Mouse (Mus musculus): Measurements from ENCODE around the gene Rnf217. TPM values are rescaled to one million over a fixed set of nuclear protein-coding genes. Genes with fewer than 3 reads are reported as not detected.

The Rnf217 gene
- polyA plus RNA-seq, 1 experiment = 0.42 TPM

DNA sequence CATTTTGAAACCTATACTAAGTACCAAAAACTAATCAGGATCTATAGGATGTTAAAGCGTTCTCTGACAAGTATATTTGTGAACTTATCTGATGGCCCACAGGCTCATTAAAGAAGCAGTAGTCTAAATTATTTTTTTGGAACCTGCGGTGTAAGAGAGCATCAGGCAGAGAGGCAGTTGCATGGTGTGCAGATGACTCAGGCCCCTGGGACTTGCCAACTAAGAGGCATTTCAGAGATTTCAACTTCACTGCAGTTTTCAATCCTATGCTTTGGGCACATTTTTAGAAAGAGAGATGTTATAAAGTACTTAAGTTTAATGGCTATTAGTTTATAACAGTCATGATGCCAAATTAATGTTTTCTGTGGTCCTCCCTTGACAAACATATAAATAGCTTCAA lies 73.9 kb downstream of the Rnf217 start:
- no peak for DNase-seq
- WGBS = 96% methylated on average over 2 of the region's 2 CpGs
- Histone ChIP-seq H3K27ac (ENCODE audit: control insufficient read depth, insufficient read depth, low read length) (no peak overlapping the region), H3K36me3 (ENCODE audit: control insufficient read depth, insufficient read depth, low read length) (no peaks in the 10 kb centered on the region), H3K27me3 (ENCODE audit: control insufficient read depth, insufficient read depth, low read length) (no peaks in the 10 kb centered on the region), H3K4me1 (replicated peaks; ENCODE audit: control insufficient read depth, insufficient read depth, low read length) (no peaks in the 10 kb centered on the region), H3K4me3 (ENCODE audit: control insufficient read depth, insufficient read depth, low read length) (no peak overlapping the region)
- TF ChIP-seq POLR2A (IDR thresholded peaks at IDR 0.05; ENCODE audit: control insufficient read depth, extremely low read depth, insufficient read depth, low read length, poor library complexity) (no peak), CTCF (IDR thresholded peaks at IDR 0.05; ENCODE audit: borderline replicate concordance, control insufficient read depth, extremely low read depth, insufficient read depth, low read length, poor library complexity) (no peak)

DNA sequence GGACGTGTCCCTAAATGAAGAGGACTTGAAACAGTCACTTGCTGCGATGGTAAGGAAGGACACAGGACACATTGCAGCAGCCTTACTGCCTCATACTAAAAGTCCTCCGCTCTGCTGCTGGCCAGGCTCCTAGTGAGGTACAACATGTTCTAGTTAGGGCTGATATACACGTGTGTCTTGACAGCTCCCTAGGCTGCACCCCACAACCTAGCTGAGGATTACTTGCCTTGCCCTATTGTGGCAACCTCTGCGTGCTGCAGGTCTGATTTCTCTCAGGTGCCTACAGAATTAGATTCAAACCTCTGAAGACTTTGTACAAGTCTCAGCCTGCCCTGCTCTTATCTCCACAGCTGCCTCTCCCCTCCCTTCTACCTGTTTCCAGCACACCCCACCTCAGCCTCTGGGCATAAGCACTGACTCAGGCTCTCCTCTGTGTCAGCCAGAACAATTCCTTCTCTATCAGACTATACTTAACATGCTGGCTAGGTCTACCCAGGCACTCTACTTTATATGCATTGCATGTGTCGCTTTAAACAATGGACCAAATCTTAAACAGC lies 75.6 kb downstream of the Rnf217 start:
- 96% methylated on average over 6 of the region's 6 CpGs for WGBS
- no peak overlapping the region for H3K4me3 ChIP-seq (ENCODE audit: control insufficient read depth, insufficient read depth, low read length)
- H3K27ac ChIP-seq (ENCODE audit: control insufficient read depth, insufficient read depth, low read length) = no peak overlapping the region
- DNase-seq = no peak
- H3K4me1 ChIP-seq (replicated peaks; ENCODE audit: control insufficient read depth, insufficient read depth, low read length) = no peaks in the 10 kb centered on the region
- no peaks in the 10 kb centered on the region for H3K27me3 ChIP-seq (ENCODE audit: control insufficient read depth, insufficient read depth, low read length)
- no peaks in the 10 kb centered on the region for H3K36me3 ChIP-seq (ENCODE audit: control insufficient read depth, insufficient read depth, low read length)
- TF ChIP-seq POLR2A (IDR thresholded peaks at IDR 0.05; ENCODE audit: control insufficient read depth, extremely low read depth, insufficient read depth, low read length, poor library complexity) = no peak
- no peak for TF ChIP-seq CTCF (IDR thresholded peaks at IDR 0.05; ENCODE audit: borderline replicate concordance, control insufficient read depth, extremely low read depth, insufficient read depth, low read length, poor library complexity)

DNA sequence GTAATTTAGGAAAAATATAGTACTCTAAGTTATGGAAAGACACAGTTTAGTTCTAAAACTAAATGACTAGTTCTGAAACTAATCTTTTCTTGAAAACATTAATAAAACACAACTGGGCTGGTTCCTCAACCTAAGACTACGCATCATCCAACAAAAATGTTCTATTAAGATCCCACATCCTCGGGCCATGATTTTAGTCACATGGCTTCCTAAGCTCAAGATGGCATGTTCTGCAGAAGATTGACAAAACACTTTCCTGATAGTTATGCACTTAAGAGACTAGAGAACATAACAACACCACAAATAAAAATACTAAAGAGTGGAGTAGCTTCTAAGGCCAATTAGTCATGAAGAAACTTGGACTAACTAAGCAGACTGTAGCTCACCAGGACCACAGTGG lies 76.2 kb downstream of the Rnf217 start:
- Histone ChIP-seq H3K36me3 (ENCODE audit: control insufficient read depth, insufficient read depth, low read length) (no peaks in the 10 kb centered on the region), H3K27me3 (ENCODE audit: control insufficient read depth, insufficient read depth, low read length) (no peaks in the 10 kb centered on the region), H3K27ac (ENCODE audit: control insufficient read depth, insufficient read depth, low read length) (no peak overlapping the region), H3K4me1 (replicated peaks; ENCODE audit: control insufficient read depth, insufficient read depth, low read length) (no peaks in the 10 kb centered on the region), H3K4me3 (ENCODE audit: control insufficient read depth, insufficient read depth, low read length) (no peak overlapping the region)
- TF ChIP-seq POLR2A (IDR thresholded peaks at IDR 0.05; ENCODE audit: control insufficient read depth, extremely low read depth, insufficient read depth, low read length, poor library complexity) (no peak), CTCF (IDR thresholded peaks at IDR 0.05; ENCODE audit: borderline replicate concordance, control insufficient read depth, extremely low read depth, insufficient read depth, low read length, poor library complexity) (no peak)
- DNase-seq = no peak
- WGBS = 94% methylated on average over 2 of the region's 2 CpGs

DNA sequence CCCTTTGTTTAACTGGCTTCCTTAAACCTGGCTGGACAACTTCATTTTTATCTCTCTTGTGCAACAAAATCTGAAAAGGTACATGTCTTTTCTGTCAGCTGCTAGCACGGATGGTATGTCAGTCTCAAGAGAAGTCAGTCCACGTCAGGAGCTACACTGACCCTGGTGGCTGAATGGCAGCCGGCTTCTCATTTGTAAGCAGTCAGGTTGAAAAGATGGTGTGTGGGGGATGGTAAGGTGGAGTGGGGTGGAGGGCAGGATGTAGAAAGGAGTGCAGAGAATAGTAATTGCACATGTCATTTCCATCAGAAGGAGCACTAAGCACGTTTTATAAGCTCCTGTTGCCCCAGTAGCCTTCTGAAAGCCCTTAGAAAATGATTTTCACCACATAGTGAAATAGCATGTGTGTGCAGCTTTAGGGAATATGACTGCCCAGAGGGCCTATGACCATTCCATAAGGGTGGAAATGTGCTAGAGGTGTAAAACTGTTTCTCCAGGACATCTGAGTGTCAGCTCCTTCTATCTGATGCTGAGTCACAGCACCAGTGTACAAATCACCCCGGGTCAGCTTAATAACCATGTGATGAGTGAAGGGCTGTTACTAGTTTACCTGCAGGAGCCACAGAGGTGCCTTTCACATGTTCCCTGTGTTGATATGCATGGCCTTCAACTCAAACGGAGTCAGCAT lies 80.5 kb downstream of the Rnf217 start:
- Histone ChIP-seq H3K4me1 (replicated peaks; ENCODE audit: control insufficient read depth, insufficient read depth, low read length) (no peaks in the 10 kb centered on the region), H3K36me3 (ENCODE audit: control insufficient read depth, insufficient read depth, low read length) (no peaks in the 10 kb centered on the region), H3K27me3 (ENCODE audit: control insufficient read depth, insufficient read depth, low read length) (no peaks in the 10 kb centered on the region), H3K27ac (ENCODE audit: control insufficient read depth, insufficient read depth, low read length) (no peak overlapping the region), H3K4me3 (ENCODE audit: control insufficient read depth, insufficient read depth, low read length) (no peak overlapping the region)
- WGBS = 85% methylated on average over 6 of the region's 6 CpGs
- DNase-seq = no peak
- TF ChIP-seq CTCF (IDR thresholded peaks at IDR 0.05; ENCODE audit: borderline replicate concordance, control insufficient read depth, extremely low read depth, insufficient read depth, low read length, poor library complexity) = no peak
- TF ChIP-seq POLR2A (IDR thresholded peaks at IDR 0.05; ENCODE audit: control insufficient read depth, extremely low read depth, insufficient read depth, low read length, poor library complexity) = no peak

DNA sequence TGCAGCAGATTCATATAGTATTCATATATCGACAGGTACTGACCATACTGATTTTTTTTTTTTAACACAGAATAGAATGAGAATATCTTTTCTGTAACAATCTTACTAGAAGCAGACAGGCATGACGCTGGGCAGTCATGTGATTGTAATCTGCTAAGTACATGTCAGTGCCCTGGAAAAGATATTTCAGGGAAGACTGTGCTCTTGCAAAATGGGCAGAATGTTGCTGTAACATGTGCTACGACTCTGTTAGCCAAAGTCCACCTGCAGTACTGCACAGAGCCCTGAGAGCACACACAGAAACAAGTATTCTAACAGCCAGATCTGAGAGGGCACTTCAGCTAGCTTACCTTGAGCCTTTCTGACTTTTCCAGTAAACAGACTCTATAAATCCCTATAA lies 83.3 kb downstream of the Rnf217 start:
- no peak overlapping the region for H3K27ac ChIP-seq (ENCODE audit: control insufficient read depth, insufficient read depth, low read length)
- no peaks in the 10 kb centered on the region for H3K36me3 ChIP-seq (ENCODE audit: control insufficient read depth, insufficient read depth, low read length)
- no peaks in the 10 kb centered on the region for H3K27me3 ChIP-seq (ENCODE audit: control insufficient read depth, insufficient read depth, low read length)
- H3K4me3 ChIP-seq (ENCODE audit: control insufficient read depth, insufficient read depth, low read length) = no peak overlapping the region
- no peak for DNase-seq
- no peaks in the 10 kb centered on the region for H3K4me1 ChIP-seq (replicated peaks; ENCODE audit: control insufficient read depth, insufficient read depth, low read length)
- 90% methylated on average over 3 of the region's 3 CpGs for WGBS
- TF ChIP-seq CTCF (IDR thresholded peaks at IDR 0.05; ENCODE audit: borderline replicate concordance, control insufficient read depth, extremely low read depth, insufficient read depth, low read length, poor library complexity) (no peak), POLR2A (IDR thresholded peaks at IDR 0.05; ENCODE audit: control insufficient read depth, extremely low read depth, insufficient read depth, low read length, poor library complexity) (no peak)

DNA sequence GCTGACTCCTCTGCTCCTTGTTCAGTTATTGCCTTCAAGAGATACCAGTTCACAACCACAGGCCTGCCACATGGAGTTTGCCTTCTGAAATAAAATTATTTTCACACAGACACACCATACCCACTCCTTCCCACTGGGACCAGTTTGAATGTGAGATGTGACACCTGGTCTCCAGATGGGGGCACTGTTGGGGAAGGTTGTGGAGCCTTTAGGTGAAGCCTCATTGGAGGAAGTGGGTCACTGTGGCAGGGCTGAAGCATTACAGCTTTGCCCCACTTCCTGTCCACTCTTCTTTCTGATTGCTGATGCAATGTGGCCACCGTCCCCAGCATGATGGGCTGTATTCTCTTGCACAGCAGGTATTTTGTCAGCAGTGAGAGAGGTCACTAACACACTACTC lies 89.6 kb downstream of the Rnf217 start:
- Histone ChIP-seq H3K4me1 (replicated peaks; ENCODE audit: control insufficient read depth, insufficient read depth, low read length) (no peaks in the 10 kb centered on the region), H3K36me3 (ENCODE audit: control insufficient read depth, insufficient read depth, low read length) (no peaks in the 10 kb centered on the region), H3K27me3 (ENCODE audit: control insufficient read depth, insufficient read depth, low read length) (no peaks in the 10 kb centered on the region), H3K27ac (ENCODE audit: control insufficient read depth, insufficient read depth, low read length) (no peak overlapping the region), H3K4me3 (ENCODE audit: control insufficient read depth, insufficient read depth, low read length) (no peak overlapping the region)
- WGBS = 76% methylated on average over 1 of the region's 1 CpGs
- TF ChIP-seq POLR2A (IDR thresholded peaks at IDR 0.05; ENCODE audit: control insufficient read depth, extremely low read depth, insufficient read depth, low read length, poor library complexity) = no peak
- no peak for DNase-seq

DNA sequence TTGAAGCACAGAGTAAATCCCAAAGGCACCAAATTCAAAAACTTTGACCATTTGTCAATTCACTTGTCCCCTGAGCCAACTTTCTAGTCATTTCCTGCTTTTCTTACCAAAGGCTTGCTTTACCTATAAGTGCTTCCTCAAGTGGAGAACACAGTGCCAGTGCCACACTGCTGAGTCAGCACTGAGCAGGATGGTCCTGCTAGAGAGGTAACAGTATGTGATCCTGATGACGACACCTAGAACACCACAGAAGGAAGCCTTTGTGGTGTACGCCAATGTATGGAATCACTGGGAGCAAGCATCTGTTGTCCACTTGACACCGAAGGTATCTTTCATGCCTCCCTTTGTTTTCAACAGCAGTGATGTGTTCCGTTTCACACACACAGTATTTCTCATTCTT lies 90.8 kb downstream of the Rnf217 start:
- WGBS = 92% methylated on average over 4 of the region's 4 CpGs
- Histone ChIP-seq H3K4me3 (ENCODE audit: control insufficient read depth, insufficient read depth, low read length) (no peak overlapping the region), H3K4me1 (replicated peaks; ENCODE audit: control insufficient read depth, insufficient read depth, low read length) (no peaks in the 10 kb centered on the region), H3K36me3 (ENCODE audit: control insufficient read depth, insufficient read depth, low read length) (no peaks in the 10 kb centered on the region), H3K27me3 (ENCODE audit: control insufficient read depth, insufficient read depth, low read length) (no peaks in the 10 kb centered on the region), H3K27ac (ENCODE audit: control insufficient read depth, insufficient read depth, low read length) (no peak overlapping the region)
- TF ChIP-seq CTCF (IDR thresholded peaks at IDR 0.05; ENCODE audit: borderline replicate concordance, control insufficient read depth, extremely low read depth, insufficient read depth, low read length, poor library complexity) = no peak
- no peak for TF ChIP-seq POLR2A (IDR thresholded peaks at IDR 0.05; ENCODE audit: control insufficient read depth, extremely low read depth, insufficient read depth, low read length, poor library complexity)
- DNase-seq = no peak
